Mouse (Mus musculus): ENCODE measurements at regions not wholly inside any gene's neighbourhood (a gene's known extent, or its start where the extent isn't known, plus 50 kb on each side); places are given as distances from the start of the nearest gene placed in this dataset.

- TF ChIP-seq GATA1 (IDR thresholded peaks at IDR 0.05; ENCODE audit: low read length), result no peak
These were observed 272.3 kb downstream of the Meis1 start for GRCm38 (mm10) chr11:18746486-18746885.

- no peak for TF ChIP-seq GATA1 (IDR thresholded peaks at IDR 0.05; ENCODE audit: low read length)
These were observed 272.9 kb downstream of the Meis1 start for GRCm38 (mm10) chr11:18745840-18746239.

- TF ChIP-seq GATA1 (IDR thresholded peaks at IDR 0.05; ENCODE audit: low read length), result no peak
These were observed 283.7 kb downstream of the Meis1 start for GRCm38 (mm10) chr11:18734904-18735664.

- no peak for TF ChIP-seq GATA1 (IDR thresholded peaks at IDR 0.05; ENCODE audit: low read length)
These were observed 284.7 kb downstream of the Meis1 start for GRCm38 (mm10) chr11:18734075-18734474.

- no peak for TF ChIP-seq GATA1 (IDR thresholded peaks at IDR 0.05; ENCODE audit: low read length)
These were observed 289.0 kb downstream of the Meis1 start for GRCm38 (mm10) chr11:18729742-18730141.

GRCm38 (mm10) chr11:18722770-18723169 lies 296.0 kb downstream of the Meis1 start:
- TF ChIP-seq GATA1 (IDR thresholded peaks at IDR 0.05; ENCODE audit: low read length), result no peak

- TF ChIP-seq GATA1 (IDR thresholded peaks at IDR 0.05; ENCODE audit: low read length), result no peak
These were observed 303.0 kb downstream of the Meis1 start for GRCm38 (mm10) chr11:18715851-18716126.

- no peak for TF ChIP-seq GATA1 (IDR thresholded peaks at IDR 0.05; ENCODE audit: low read length)
These were observed 303.5 kb downstream of the Meis1 start for GRCm38 (mm10) chr11:18715050-18715850.

GRCm38 (mm10) chr11:18714400-18714799 lies 304.4 kb downstream of the Meis1 start:
- TF ChIP-seq GATA1 (IDR thresholded peaks at IDR 0.05; ENCODE audit: low read length), result no peak

GRCm38 (mm10) chr11:18712642-18713053 lies 306.1 kb downstream of the Meis1 start:
- TF ChIP-seq GATA1 (IDR thresholded peaks at IDR 0.05; ENCODE audit: low read length), result no peak

- TF ChIP-seq GATA1 (IDR thresholded peaks at IDR 0.05; ENCODE audit: low read length), result no peak
These were observed 309.2 kb downstream of the Meis1 start for GRCm38 (mm10) chr11:18709628-18710027.

GRCm38 (mm10) chr11:18681593-18681992 lies 337.2 kb downstream of the Meis1 start:
- TF ChIP-seq GATA1 (IDR thresholded peaks at IDR 0.05; ENCODE audit: low read length), result no peak

- no peak for TF ChIP-seq GATA1 (IDR thresholded peaks at IDR 0.05; ENCODE audit: low read length)
These were observed 341.9 kb downstream of the Meis1 start for GRCm38 (mm10) chr11:18676876-18677275.

- TF ChIP-seq GATA1 (IDR thresholded peaks at IDR 0.05; ENCODE audit: low read length), result no peak
These were observed 347.8 kb downstream of the Meis1 start for GRCm38 (mm10) chr11:18670967-18671366.

- TF ChIP-seq GATA1 (IDR thresholded peaks at IDR 0.05; ENCODE audit: low read length), result no peak
These were observed 349.5 kb downstream of the Meis1 start for GRCm38 (mm10) chr11:18669322-18669721.

- no peak for TF ChIP-seq GATA1 (IDR thresholded peaks at IDR 0.05; ENCODE audit: low read length)
These were observed 362.4 kb downstream of the Meis1 start for GRCm38 (mm10) chr11:18656358-18656757.
